Mouse (Mus musculus): Measurements from ENCODE around the gene Tnk1.

Tnk1 gene

DNA sequence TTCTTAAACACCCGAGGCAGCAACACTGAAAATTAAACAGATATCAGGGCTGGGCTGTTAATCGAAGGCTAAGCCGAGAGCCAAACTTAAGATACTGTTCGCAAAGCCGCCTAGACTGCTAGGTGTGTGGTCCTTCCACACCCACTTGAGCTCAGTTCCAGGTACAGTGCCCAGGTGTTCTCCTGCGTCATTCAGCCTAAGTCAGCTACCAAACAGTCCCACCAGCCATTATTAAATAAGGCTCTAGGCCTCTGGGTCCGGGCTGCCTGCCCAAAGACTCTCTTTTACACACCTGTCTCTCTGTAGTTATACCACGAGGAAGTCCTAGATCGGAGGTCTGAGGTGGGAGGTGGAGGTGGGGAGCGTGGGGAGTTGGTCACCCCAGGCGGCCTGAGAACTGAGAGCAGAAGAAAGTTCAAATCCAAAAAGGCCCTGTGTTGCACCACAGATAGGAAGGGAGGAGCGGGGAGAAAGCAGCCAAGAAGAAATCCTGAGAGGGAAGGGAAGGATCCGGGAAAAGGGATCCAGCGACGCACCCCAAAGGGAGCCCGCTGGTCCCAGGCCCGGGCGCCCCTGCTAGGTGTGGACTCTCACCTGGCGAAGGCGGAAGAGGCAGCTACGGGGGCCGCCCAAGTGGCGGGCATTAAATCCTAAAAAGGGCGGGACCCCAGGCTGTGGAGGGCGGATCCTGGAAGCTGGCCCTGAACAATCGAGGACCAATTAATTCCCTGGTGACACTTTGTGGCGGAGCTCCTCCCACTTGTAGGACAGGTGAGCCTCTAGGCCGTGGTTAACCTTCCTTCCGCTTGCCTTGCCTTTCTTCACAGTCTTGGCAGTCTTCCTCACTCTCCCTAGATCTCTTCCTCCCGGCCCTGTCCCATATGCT, at the start of gene Tnk1:
Gene Tnk1, minus strand, starts transcription at position 618 of the 886 bp plus-strand sequence.
- in situ Hi-C loops (cut with MboI; ENCODE audit: unreplicated experiment in 2 of 2): no loop called here

DNA sequence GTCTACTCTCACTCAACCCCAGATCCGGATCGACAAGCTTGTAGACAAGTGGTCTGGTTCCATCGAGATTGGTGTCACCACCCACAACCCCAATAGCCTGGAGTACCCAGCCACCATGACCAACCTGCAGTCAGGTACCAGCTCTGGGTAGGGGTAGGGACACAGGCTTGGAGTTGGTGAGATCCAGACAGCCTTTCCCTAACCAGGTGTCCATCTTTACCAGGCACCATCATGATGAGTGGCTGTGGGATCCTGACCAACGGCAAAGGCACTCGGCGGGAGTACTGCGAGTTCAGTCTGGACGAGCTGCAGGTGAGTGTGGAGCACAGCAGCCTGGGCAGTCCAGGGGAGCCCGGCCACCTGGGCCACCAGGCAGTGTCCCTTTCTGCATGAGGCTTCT, 45.8 kb upstream of the Tnk1 start:
- in situ Hi-C loops (cut with MboI; ENCODE audit: unreplicated experiment in 2 of 2): no loop called here

DNA sequence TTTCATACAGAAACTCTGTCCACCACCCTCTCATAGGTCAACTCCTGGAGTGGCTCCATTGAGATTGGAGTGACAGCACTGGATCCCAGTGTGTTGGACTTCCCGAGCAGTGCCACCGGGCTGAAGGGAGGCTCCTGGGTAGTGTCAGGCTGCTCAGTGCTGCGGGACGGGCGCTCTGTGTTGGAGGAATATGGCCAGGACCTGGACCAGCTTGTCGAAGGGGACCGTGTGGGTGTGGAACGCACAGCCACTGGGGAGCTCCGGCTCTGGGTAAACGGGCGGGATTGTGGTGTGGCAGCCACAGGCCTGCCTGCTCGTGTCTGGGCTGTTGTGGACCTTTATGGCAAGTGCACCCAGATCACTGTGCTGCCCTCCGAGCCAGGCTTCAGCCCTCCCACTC, 44.4 kb upstream of the Tnk1 start:
- in situ Hi-C loops (cut with MboI; ENCODE audit: unreplicated experiment in 2 of 2): no loop called here

DNA sequence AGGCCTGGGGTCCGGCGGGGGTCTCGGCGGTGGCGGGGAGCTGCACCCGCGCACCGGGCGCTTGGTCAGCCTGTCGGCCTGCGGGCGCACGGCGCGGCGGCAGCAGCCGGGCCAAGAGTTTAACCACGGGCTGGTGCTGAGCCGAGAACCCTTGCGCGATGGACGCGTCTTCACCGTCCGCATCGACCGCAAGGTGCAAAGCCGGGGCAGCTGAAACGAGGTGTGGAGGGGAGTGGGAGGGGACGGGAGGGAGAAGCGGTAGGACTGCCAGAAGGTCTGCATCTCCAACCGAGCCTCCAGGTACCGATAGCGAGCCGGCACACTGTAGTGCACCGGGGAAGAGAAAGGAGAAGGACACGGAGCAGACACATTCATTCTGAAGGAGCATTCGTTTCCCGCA, 43.5 kb upstream of the Tnk1 start:
- in situ Hi-C loops (cut with MboI; ENCODE audit: unreplicated experiment in 2 of 2): no loop called here

DNA sequence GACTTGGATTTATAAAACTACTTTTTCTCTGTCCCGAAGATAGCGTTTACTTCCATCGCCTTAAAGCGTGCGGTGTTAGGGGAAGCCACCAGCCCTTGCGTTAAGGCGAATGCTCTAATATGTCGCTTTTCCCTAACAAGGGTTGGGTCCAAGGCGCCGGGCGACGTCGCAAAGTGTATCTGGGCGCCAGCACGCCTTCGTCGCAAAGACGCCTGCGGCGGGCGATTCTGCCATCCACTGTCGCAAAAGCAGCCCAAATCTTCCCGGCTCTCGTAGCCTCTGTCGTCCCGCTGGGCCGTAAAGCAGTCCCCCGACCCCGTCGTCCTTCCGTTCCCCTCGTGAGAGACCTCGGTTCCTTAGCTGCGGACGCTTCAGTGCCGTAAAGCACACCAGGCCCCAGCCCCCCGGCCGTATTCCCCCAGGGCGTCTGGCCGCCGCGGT, 42.9 kb upstream of the Tnk1 start:
- in situ Hi-C loops (cut with MboI; ENCODE audit: unreplicated experiment in 2 of 2): no loop called here

DNA sequence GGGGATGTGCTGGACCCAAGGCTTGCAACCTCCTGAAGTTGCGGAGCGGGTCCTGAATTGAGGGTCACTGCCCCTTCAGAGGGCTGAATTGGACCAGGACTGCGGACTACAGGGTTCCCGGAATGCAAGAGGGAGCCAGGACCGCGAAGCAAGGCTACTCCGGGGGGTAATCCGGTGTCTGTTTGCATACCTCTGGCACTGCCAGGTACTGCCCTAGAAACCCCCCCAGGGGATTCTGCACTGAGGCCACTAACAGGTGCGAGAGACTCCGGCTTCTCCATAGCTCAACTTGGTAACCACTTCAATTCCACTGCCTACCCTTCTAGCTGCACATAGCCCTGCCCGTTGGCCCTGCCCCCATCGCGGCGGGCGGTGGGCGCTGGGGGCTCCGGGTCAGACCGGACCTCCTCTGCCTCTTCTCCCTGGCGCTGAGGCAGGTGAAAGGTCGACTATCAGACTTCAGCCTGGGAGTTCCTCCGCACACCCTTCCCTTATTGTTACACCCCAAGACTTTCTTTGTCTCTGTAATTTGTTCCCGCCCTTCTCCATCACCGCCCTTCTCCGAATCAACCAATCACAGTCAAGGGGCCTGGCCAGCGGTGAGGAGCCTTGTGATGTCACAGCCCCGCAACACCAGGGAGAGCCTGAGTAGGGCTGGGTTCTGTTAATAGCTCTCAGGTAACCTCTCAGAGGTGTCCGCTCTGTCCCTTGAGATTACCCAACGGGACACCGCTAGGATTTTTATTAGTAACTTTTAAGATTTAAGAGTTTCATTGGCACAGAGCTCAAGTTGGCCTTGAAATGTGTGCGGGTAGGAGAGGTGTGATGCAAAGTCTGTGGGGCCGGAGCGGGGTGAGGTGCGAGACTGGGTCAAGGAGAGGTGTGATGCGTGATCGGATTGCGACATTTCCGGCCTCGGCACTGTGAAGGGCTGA, 42.2 kb upstream of the Tnk1 start, which contains the start of the genes 2810408A11Rik and Neurl4:
Gene 2810408A11Rik, minus strand, starts transcription at position 517 of the 935 bp plus-strand sequence.
Gene Neurl4, plus strand, starts transcription at position 602 of the 935 bp plus-strand sequence.
- in situ Hi-C loops (cut with MboI; ENCODE audit: unreplicated experiment in 2 of 2): no loop called here

DNA sequence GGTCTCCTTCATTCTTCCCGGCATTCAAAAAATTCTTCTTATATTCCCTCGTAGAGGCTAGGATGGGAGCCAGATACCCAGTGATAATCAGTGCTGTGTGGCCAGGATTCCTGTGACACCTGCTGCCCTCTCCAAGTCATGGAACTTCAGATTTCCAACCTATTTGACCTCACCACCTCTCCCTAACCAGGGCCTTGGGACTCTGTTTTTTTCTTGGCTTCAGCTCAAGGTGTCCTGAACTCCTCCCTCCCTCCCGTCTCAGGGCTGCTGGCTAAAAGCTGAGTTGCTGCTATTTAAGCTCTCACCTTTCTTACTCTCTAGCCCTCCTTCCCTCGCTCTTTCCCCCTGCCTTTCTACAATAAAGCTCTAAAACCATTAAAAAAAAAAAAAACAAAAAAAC, 41.3 kb upstream of the Tnk1 start:
- in situ Hi-C loops (cut with MboI; ENCODE audit: unreplicated experiment in 2 of 2): no loop called here

DNA sequence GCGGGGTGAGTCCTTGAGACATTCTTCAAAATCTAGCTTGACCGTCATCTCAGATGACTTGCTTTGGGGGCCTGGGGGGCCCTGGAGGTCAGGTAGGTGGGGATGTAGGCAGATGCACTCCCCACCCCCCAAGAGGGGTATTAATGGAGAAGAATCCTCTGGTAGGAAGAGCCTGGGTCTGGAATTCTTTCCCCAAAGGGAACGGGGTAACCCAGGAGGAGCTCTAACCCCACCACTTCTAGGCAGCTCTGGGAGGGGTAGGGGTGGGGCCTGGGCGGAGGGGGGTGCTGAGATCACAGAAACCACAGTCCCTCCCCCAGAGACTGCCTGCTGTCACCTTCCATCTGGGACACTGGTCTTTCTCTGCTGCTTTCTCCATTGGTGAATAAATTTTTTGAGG, 36.8 kb upstream of the Tnk1 start, which contains the start of gene Acap1:
Gene Acap1, minus strand, starts transcription at position 249 of the 400 bp plus-strand sequence.
- in situ Hi-C loops (cut with MboI; ENCODE audit: unreplicated experiment in 2 of 2): no loop called here

DNA sequence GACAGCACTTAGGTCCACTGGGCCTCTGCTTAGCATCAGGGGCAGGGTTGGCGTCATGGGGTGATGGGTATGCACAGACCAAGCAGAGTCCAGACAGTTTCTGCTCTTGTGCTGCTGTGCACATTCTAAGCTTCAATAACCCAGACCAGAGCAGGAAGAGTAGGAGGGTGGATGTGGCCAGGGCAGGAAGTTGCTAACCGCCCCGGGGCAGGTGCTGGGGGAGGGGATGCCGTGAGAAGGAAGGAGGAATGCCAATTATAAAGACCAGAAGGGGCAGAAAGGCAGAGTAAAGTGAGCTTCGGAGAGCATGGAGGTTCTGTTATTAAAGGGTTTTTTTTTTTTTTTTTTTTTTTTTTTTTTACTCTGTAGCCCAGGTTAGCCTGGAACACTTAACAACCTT, 36.1 kb upstream of the Tnk1 start:
- in situ Hi-C loops (cut with MboI; ENCODE audit: unreplicated experiment in 2 of 2): no loop called here

DNA sequence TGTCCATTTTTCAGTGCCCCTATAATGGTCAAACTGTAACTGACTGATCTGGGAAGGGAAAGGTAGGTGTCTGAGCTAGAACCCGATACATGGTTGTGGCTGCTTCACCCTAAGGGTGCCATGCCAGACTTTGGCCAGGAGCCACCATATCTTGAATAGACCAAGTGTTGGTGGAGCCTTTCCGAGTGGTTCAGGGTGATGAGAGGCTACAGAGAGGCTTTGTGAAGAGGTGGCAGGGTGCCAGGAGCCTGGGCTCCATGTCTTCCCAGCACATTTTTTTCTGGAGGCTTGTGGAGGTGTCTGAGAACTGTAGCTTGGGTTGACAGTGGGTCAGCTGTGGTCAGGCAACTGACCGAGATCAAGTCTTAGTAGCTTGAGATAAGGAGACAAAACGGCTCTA, 33.0 kb upstream of the Tnk1 start:
- in situ Hi-C loops (cut with MboI; ENCODE audit: unreplicated experiment in 2 of 2): no loop called here

DNA sequence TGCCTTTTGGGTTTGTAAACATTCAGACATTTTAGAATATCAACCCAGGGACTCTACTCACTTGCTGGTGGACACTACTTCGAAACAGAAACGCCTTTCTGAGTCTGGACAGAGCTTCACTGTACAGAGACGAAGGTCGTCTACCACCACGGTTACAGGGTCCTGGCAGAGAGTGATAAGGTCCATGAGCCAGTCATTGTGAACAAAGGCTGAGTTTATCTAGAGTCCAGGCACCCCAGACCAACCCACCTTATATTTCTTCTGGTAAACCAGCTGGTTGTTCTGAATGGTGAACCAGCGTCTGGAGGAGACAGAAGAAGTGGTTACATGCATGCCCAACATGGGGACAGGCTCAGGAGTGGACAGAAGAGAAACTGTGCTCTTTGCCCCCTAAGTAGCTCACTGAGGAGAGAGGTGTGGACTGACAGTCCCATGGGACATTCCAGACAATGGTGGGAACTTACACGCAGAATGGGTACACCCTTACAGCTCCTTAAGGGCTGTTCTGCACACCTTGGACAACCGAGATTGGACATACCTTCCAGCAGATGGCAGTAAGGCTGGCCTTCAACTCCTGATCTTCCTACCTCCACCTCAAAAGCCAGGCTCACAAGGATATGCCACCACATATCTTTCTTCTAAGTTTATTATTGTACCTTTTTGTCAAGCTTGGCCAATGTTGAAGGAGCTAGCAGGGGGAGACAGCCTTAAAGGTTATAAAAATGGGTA, 28.5 kb upstream of the Tnk1 start:
- in situ Hi-C loops (cut with MboI; ENCODE audit: unreplicated experiment in 2 of 2): no loop called here

DNA sequence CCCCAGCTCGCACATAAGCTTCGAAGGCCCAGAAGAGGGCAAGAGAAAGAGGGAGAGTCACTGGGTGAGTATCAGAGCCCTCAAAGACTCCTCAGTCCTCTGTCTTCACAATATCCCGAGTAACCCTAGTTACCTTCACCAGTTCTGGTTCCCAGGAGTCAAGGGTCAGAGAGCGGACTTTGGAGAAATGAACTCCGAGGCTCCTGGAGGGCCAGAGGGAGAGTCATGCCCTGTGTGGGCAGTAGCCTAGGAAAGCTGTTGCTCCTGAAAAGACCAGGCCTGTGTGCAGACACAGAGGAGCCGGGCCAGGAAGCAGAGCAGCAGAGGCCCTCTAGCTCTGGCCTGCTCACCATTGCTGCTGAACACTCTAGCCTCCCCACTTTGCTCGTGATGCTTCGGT, 26.1 kb upstream of the Tnk1 start:
- in situ Hi-C loops (cut with MboI; ENCODE audit: unreplicated experiment in 2 of 2): loop anchor here (5.0 kb wide), 1 partner anchor 38 kb away; the partner anchor contains the start of gene Eif5a (in 2 of the 2)

DNA sequence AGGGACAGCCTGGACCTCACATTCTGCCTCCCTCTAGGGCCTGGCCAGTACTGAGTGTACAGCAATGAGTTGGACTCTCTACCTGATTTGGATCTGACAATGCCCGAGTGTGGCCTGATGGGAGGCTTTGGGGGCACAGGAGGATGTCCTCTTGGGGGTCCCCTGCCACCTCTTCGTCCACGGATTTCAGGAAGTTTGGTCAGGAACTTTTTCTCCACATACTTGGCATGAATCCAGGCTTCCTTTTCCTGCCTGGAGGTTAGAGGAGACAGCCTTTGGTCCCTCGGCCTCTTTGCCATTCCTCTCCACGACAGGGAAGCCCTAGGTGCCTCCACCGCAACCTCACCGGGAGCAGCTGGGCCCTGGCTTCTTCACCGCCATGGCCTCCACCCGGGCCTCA, 25.7 kb upstream of the Tnk1 start:
- in situ Hi-C loops (cut with MboI; ENCODE audit: unreplicated experiment in 2 of 2): loop anchor here (5.0 kb wide), 1 partner anchor 38 kb away; the partner anchor contains the start of gene Eif5a (in 2 of the 2)

DNA sequence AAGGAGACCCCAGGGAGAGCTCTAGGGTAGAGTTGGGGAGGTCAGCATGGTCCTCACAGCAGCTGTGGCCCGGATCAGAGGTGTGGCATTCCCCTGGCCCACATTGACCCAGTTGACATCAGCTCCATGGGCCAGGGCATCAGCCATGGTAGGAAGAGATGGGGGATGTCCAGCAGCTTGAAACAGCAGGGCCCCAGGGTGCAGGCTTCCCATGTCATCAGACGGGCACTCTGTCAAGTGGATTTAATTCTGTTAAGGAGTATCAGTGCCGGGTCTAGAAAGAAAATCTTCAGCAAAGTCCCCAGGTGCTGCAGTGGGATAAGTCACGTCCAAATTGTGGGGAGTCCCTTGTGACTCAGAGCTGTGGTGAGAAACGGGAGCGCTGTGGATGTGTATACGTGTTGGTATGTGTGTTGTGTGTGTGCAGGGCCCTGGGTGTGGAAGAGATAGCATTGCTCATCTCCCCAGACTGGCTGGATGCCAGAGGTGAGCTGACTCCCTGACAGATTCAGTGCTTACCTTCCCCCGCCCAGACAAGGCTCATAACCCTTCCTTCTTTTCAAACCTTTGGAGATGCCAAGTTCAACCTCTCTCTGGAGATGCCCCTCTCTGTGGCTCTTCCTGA, 25.1 kb upstream of the Tnk1 start:
- in situ Hi-C loops (cut with MboI; ENCODE audit: unreplicated experiment in 2 of 2): loop anchor here (5.0 kb wide), 1 partner anchor 39 kb away; the partner anchor contains the start of gene Eif5a (in 2 of the 2)

DNA sequence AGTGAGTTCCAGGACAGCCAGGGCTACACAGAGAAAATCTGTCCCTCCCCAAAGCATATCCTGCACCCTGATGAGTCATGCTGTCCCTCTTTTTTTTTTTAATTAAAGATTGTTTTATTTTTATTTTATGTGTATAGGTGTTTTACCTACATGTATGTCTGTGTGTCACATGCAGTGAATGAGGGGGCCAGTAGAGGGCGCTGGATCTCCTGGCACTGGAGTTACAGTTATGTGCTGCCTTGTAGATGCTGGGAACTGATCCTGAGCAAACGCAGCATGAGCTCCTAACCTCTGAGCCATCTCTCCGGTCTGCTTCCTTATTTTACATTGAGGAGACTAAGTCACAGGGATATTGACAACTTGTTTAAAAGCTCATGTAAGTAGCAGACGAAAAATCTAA, 24.5 kb upstream of the Tnk1 start:
- in situ Hi-C loops (cut with MboI; ENCODE audit: unreplicated experiment in 2 of 2): loop anchor here (5.0 kb wide), 1 partner anchor 39 kb away; the partner anchor contains the start of gene Eif5a (in 2 of the 2)

DNA sequence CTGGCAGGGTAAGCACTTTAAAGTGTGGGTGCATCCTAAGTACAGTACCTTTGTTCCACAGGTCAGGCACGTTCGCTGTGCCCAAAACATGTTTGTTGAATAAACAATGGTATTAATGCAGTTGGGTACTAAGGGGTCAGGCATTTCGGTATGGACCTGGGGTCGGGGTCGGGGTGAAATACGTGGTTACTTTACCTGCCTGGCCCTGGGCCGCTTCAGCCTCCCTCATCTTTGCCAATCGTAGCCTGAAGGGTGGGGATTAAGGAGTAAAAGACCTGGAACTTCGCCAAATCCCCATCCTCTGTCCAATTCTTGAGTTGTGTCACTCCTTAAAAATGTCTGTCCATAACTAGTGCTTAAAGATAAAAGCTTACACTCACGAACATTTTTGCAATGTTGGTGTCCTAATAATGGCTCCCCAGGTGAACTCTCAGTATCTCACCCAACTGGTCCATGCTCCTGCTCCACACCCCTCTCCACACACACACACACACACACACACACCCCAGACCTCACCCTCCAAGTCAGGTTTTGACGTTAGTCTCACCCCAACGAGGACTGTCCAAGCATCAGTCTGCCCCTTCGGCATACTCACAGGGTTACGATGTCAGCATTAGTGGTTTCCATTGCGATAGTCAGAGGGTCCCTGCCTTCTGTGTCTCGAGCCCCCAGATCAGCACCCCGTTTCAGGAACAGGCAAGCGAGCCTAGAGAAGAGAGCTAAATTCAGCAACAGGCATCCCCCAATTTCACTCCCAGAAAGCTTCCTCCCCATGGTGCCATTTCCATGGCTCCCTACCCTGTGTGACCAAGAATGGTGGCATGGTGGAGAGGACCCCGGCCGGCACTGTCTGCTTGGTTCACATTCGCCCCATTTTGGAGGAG, 23.5 kb upstream of the Tnk1 start:
- in situ Hi-C loops (cut with MboI; ENCODE audit: unreplicated experiment in 2 of 2): loop anchor here (5.0 kb wide), 1 partner anchor 40 kb away; the partner anchor contains the start of gene Eif5a (in 2 of the 2)

DNA sequence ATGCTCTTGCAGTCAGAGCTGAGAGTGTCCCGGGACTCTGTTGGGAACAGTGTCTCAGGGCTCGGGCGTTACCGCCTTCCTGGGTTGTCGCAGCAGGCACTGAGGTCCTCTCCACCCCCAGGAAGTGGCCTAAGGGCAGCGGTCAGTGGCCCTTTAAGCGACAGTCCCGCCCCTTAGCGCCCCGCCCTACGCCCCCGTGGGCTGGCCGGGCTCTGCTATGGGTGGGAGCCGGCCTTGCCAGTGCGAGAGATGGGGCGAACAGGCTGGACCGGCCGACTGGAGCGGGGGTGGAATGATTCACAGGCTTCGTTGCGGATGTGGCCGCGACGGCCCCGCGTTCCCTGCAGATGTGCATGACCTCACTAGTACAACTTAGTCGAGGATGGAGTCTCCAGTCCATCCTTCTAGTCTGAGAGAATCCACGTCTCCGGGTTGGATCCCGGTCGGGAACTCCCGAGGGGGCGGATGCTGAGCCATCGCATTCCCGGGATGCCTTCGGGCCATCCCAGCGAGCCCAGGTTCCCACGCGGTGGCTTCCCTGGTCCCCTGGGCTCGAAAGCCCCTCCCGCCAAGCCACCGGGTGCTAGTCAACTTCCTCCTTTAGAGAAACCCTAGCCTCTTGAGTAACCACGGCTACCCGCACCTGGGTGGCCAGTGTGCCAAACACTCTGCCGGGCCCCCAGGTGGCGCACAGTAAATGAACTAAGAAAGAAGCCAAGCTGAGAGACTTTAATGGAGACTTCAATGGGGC, 22.5 kb upstream of the Tnk1 start, which contains the start of gene Kctd11:
Gene Kctd11, minus strand, starts transcription at position 554 of the 751 bp plus-strand sequence.
- in situ Hi-C loops (cut with MboI; ENCODE audit: unreplicated experiment in 2 of 2): loop anchor here (5.0 kb wide), 1 partner anchor 41 kb away; the partner anchor contains the start of gene Eif5a (in 2 of the 2)

DNA sequence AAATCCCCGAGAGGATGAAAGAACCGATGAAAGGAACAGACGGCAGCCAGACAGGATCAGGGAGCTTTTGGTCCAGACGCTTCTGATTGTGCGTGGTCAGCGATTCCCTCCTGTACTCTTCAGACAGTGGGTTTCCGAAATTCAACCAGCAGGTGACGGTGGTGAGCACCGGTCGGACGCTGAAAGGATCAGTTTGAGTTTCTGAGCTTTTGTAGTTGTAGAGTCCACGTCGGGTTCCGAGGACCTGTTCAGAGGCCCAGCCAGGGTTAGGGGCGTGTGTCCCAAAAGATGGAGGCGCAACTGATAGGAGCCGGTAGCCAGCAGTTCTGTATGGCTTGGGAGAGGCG, 21.9 kb upstream of the Tnk1 start:
- in situ Hi-C loops (cut with MboI; ENCODE audit: unreplicated experiment in 2 of 2): loop anchor here (5.0 kb wide), 1 partner anchor 42 kb away; the partner anchor contains the start of gene Eif5a (in 2 of the 2)
